Mouse (Mus musculus): Measurements from ENCODE around the gene Hmga2. TPM values are rescaled to one million over a fixed set of nuclear protein-coding genes. Genes with fewer than 3 reads are reported as not detected.
"Not testable (repeated sequence)": the region's sequence is repeated elsewhere in the genome, so short reads cannot be mapped to it uniquely, and the experiment has no call there.

Hmga2 gene
- total and polyA plus RNA-seq, 3 experiments: 0.15 TPM; not detected in 2

DNA sequence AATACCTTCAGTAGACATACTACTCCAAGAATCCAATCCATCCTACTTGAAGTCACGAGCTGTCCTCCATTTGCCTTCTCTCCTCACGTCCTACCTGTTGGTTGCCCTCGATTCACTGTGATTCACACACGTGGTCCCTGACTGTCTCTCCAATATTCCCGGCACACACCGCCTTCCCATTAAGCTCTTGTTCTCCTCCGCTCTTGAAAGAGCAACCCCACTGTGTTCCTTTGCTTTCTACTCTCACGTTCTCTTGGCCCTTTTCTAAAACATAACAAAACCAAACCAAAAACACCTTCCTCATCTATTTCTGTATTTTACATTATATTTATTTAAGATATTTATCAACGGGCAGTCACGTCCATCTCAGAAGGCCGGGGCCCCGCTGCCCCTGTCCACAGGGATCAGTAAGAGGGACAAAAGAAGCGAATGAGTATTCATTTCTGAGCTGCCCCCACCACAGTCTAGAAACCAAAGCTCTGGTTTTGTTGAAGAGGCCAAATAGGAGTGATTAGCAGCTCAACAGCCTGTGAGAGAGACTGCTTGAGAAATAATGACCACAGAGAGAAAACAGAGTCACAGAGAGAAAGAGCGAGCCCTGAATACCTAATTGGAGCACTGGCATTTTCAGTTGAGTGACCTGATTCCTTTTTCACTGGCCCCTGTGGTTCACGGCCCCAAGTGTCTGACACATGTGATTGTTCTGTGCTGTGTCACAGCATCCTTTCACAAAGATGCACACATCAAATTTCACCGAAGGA, 131.5 kb downstream of the Hmga2 start:
- H3K27me3 ChIP-seq (ENCODE audit: control insufficient read depth in 1 of 2, insufficient read depth in 2 of 2, low read length in 2 of 2): no peaks in the 10 kb centered on the region; a peak in 1 of 4 replicates
- H3K9ac ChIP-seq (ENCODE audit: control insufficient read depth, low read depth, low read length, poor library complexity, severe bottlenecking): no peak overlapping the region
- no peak overlapping the region for H3K27ac ChIP-seq (ENCODE audit: control insufficient read depth, low read depth, low read length)
- no peaks in the 10 kb centered on the region for H3K79me2 ChIP-seq (ENCODE audit: control insufficient read depth, insufficient read depth, low read length, poor library complexity)
- TF ChIP-seq MEF2A (IDR thresholded peaks at IDR 0.05; ENCODE audit: extremely low read depth, insufficient replicate concordance, low read depth, low read length, poor library complexity, severe bottlenecking): no peak
- no peak for TF ChIP-seq POLR2AphosphoS5 (IDR thresholded peaks at IDR 0.05; ENCODE audit: borderline replicate concordance, low read depth, low read length)
- TF ChIP-seq UBTF (IDR thresholded peaks at IDR 0.05; ENCODE audit: borderline replicate concordance, insufficient read depth, low read depth, low read length): no peak
- TF ChIP-seq E2F4 (IDR thresholded peaks at IDR 0.05; ENCODE audit: borderline replicate concordance, low read depth, low read length): no peak
- no peak for TF ChIP-seq MYB (IDR thresholded peaks at IDR 0.05; ENCODE audit: low read depth, low read length)
- TF ChIP-seq KAT2A (conservative IDR thresholded peaks at IDR 0.05; ENCODE audit: low read depth, low read length): no peak
- TF ChIP-seq MXI1 (IDR thresholded peaks at IDR 0.05; ENCODE audit: low read depth, low read length): no peak
- TF ChIP-seq MAX (IDR thresholded peaks at IDR 0.05; ENCODE audit: low read length): no peak
- TF ChIP-seq NELFE (IDR thresholded peaks at IDR 0.05; ENCODE audit: low read depth, low read length): no peak
- TF ChIP-seq SMC3 (IDR thresholded peaks at IDR 0.05; ENCODE audit: low read depth, low read length): no peak
- TF ChIP-seq GATA1 (IDR thresholded peaks at IDR 0.05; ENCODE audit: low read depth, low read length): no peak
- TF ChIP-seq ZMIZ1 (IDR thresholded peaks at IDR 0.05; ENCODE audit: low read depth, low read length): no peak
- TF ChIP-seq MYC (IDR thresholded peaks at IDR 0.05; ENCODE audit: low read depth, low read length): no peak
- TF ChIP-seq POLR2AphosphoS2 (IDR thresholded peaks at IDR 0.05; ENCODE audit: low read length): no peak
- TF ChIP-seq ZC3H11A (IDR thresholded peaks at IDR 0.05; ENCODE audit: low read depth, low read length): no peak
- no peaks in the 10 kb centered on the region for H3K4me1 ChIP-seq (ENCODE audit: control insufficient read depth in 1 of 2, insufficient read depth in 2 of 2, low read length in 2 of 2)
- no peaks in the 10 kb centered on the region for H3K9me3 ChIP-seq (replicated peaks; ENCODE audit: insufficient read depth, low read length)
- no peak overlapping the region for H3K4me3 ChIP-seq (ENCODE audit: control insufficient read depth in 1 of 2, insufficient read depth in 1 of 2, low read depth in 2 of 2, low read length in 2 of 2)
- H3K36me3 ChIP-seq (ENCODE audit: control insufficient read depth in 1 of 2, insufficient read depth in 2 of 2, low read length in 2 of 2): no peaks in the 10 kb centered on the region
- no peak for DNase-seq (ENCODE audit: low read depth, low spot score)

GRCm38 (mm10) chr10:120339906-120340305, 136.4 kb downstream of the Hmga2 start:
- H3K4me1 ChIP-seq (ENCODE audit: control insufficient read depth in 1 of 2, insufficient read depth in 2 of 2, low read length in 2 of 2); H3K4me3 ChIP-seq (ENCODE audit: control insufficient read depth in 1 of 2, insufficient read depth in 1 of 2, low read depth in 2 of 2, low read length in 2 of 2); H3K79me2 ChIP-seq (ENCODE audit: control insufficient read depth, insufficient read depth, low read length, poor library complexity); H3K9ac ChIP-seq (ENCODE audit: control insufficient read depth, low read depth, low read length, poor library complexity, severe bottlenecking); H3K36me3 ChIP-seq (ENCODE audit: control insufficient read depth in 1 of 2, insufficient read depth in 2 of 2, low read length in 2 of 2); H3K27ac ChIP-seq (ENCODE audit: control insufficient read depth, low read depth, low read length); H3K27me3 ChIP-seq (ENCODE audit: control insufficient read depth in 1 of 2, insufficient read depth in 2 of 2, low read length in 2 of 2); DNase-seq (ENCODE audit: low read depth, low spot score); H3K9me3 ChIP-seq (replicated peaks; ENCODE audit: insufficient read depth, low read length): not testable (repeated sequence)
